In the genomic region with DNA sequence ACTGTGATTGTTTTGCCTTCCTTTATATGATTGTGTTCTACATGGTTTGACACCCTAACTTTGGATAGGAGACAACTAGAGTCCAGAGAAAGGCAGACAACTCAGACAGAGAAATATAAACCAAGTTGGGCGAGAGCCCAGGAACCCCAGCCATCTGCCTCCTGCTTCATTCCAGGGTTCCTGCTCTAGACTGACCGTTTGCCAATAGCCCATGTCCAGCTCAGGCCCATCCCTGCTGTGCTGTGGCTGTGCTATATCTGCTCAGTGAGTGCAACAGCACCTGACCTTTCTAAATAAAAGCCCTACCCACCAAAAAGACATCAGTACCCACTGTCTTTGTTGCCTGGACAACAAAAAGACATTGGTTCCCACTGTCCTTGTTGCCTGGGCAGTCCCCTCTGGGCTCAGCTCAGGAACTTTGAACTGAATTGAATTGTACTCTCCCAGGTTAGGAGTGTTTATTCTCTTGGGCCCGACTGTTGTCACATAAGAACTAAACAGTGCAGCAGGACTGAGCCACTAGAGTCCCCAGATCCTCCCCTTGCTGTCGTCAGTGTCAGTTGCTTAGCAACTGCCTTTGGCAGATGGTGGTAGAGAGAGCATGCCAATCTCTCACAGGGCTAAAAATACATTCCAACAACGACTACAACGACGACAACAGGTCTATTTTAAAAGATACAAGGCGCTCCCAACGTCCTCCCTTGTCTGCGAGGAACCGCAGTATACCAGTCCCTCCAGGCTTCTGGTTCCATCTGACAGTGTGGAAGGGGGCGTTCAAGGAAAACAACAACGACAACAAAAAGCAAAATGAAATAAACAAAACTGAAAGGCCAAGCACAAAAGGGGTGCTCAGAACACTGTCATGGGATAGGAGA, we compare ENCODE assay signal across 9 mouse cellular contexts. TPM values are rescaled to one million over a fixed set of nuclear protein-coding genes. Genes with fewer than 3 reads are reported as not detected.
A peak's percentile ranks its signal among the peaks of the same experiment; 100 is the strongest.
DNase-seq lines count a peak whose midpoint lies in the region; ATAC-seq lines count a peak whose summit lies in the region.
"Had no signal": no experiment of that assay in that cellular context is flagged by ENCODE, and none has a peak within 500 bp of the region (broad histone marks: within the 10 kb centered on the region; RNA-seq: fewer than 3 reads in every experiment).

No protein-coding gene starts in this region.

- H3K27me3 ChIP-seq in neural tube, embryonic 15.5 days (replicated peaks): no peaks in the 10 kb centered on the region

- H3K27ac ChIP-seq in neural tube, embryonic 15.5 days (replicated peaks): peak overlapping the region; percentile 86

- peak; percentile 88 for ATAC-seq in neural tube, embryonic 15.5 days (ENCODE audit: low FRiP score)
- ATAC-seq in inflammation-experienced regulatory T-cells, adult 6 months: no peak

- H3K36me3 ChIP-seq in neural tube, embryonic 15.5 days: no peaks in the 10 kb centered on the region

- peak; percentile 12 for DNase-seq in ZHBTc4 (ENCODE audit: low read depth, low spot score)
- peak; percentile 90 for DNase-seq in cerebellum, adult 11 months
- DNase-seq in frontal cortex, adult 2 months (ENCODE audit: extremely low spot score in 1 of 2, low spot score in 1 of 2): peak; percentile 88 to 90
- DNase-seq in heart, postnatal 36 days: peak; percentile 61 to 75
- peak; percentile 81 to 86 for DNase-seq in left cerebral cortex, postnatal 36 days (ENCODE audit: low spot score in 2 of 2)
- DNase-seq in T-cell, adult 2 months (ENCODE audit: low spot score): no peak

- intact Hi-C loops in heart, postnatal 36 days (cut with DNase I): no loop called here
- intact Hi-C loops in left cerebral cortex, postnatal 36 days (cut with DNase I): loop anchor here (5.0 kb wide), 1 partner anchor 243 kb away; no protein-coding TSS in a partner anchor

- H3K4me3 ChIP-seq in neural tube, embryonic 15.5 days (replicated peaks): no peak overlapping the region

- H3K4me1 ChIP-seq in neural tube, embryonic 15.5 days: peaks cover 48% of the 10 kb centered on the region

- H3K4me2 ChIP-seq in neural tube, embryonic 15.5 days: peak overlapping the region; percentile 27; the same call in 1 of the 2 replicates

- no peak overlapping the region for H3K9ac ChIP-seq in neural tube, embryonic 15.5 days (replicated peaks)

- 23% methylated on average over 13 of the region's 13 CpGs for WGBS in neural tube, embryonic 15.5 days

- H3K9me3 ChIP-seq in neural tube, embryonic 15.5 days (replicated peaks): no peaks in the 10 kb centered on the region

RNA-seq across cellular contexts. Expression of gene Ces5a, which starts 33.9 kb away (rescaled TPM):
- 1.9 and 3.1 TPM in 2 replicates for polyA plus RNA-seq in frontal cortex, adult 2 months (2012; rRNA removed)
- total RNA-seq in heart, postnatal 36 days (2021): under 1 TPM in 1 of 2 experiments, not detected in 1; 0.14 TPM
- total RNA-seq in left cerebral cortex, postnatal 36 days (2021): 1 to 10 TPM in 1 of 2 experiments, under 1 TPM in 1; 0.79 to 1.1 TPM
- polyA plus RNA-seq in neural tube, embryonic 15.5 days (2015; fragmentation: Nextera tagmentation; extraction: Ambion mirVana): 0.15 and 0.54 TPM in 2 replicates
- polyA plus RNA-seq in inflammation-experienced regulatory T-cells, adult 6 months (2017; shearing (Covaris generic)): under 1 TPM in 1 of 3 experiments, not detected in 2; 0.35 TPM
- total RNA-seq: hematopoietic stem cell, adult 5-6 weeks had no signal
